ENCODE assay signal across 8 mouse cellular contexts in genomic region chr16:20761681-20762080, GRCm38 (mm10). TPM values are rescaled to one million over a fixed set of nuclear protein-coding genes. Genes with fewer than 3 reads are reported as not detected.
A peak's percentile ranks its signal among the peaks of the same experiment; 100 is the strongest.
DNase-seq lines count a peak whose midpoint lies in the region; ATAC-seq lines count a peak whose summit lies in the region.

No protein-coding gene starts in this region.

- 16% methylated on average over 3 of the region's 3 CpGs for whole genome bisulfite sequencing in hindbrain, embryonic 11.5 days
- WGBS in hindbrain, embryonic 12.5 days, result 13% methylated on average over 3 of the region's 3 CpGs

- no peak overlapping the region for H3K4me2 ChIP-seq in hindbrain, embryonic 11.5 days (replicated peaks; ENCODE audit: low read depth, low read length)
- H3K4me2 ChIP-seq in hindbrain, embryonic 12.5 days (replicated peaks), result no peak overlapping the region

- no peaks in the 10 kb centered on the region for H3K9me3 ChIP-seq in hindbrain, embryonic 11.5 days (ENCODE audit: control insufficient read depth, low read length)
- no peaks in the 10 kb centered on the region for H3K9me3 ChIP-seq in hindbrain, embryonic 12.5 days (replicated peaks)

- no peak for ATAC-seq in hindbrain, embryonic 11.5 days (ENCODE audit: low FRiP score)
- no peak for ATAC-seq in hindbrain, embryonic 12.5 days (ENCODE audit: low FRiP score)

- H3K27ac ChIP-seq in hindbrain, embryonic 11.5 days (ENCODE audit: low read depth, low read length), result no peak overlapping the region
- no peak overlapping the region for H3K27ac ChIP-seq in hindbrain, embryonic 12.5 days

- no peak overlapping the region for H3K4me3 ChIP-seq in hindbrain, embryonic 11.5 days (ENCODE audit: low read depth, low read length)
- no peak overlapping the region for H3K4me3 ChIP-seq in hindbrain, embryonic 12.5 days

- no peak overlapping the region for H3K9ac ChIP-seq in hindbrain, embryonic 11.5 days (ENCODE audit: low read depth, low read length)
- no peak overlapping the region for H3K9ac ChIP-seq in hindbrain, embryonic 12.5 days

- no peaks in the 10 kb centered on the region for H3K27me3 ChIP-seq in hindbrain, embryonic 11.5 days (ENCODE audit: control insufficient read depth, insufficient read depth, low read length)
- no peaks in the 10 kb centered on the region for H3K27me3 ChIP-seq in hindbrain, embryonic 12.5 days

- H3K4me1 ChIP-seq in hindbrain, embryonic 11.5 days (replicated peaks; ENCODE audit: control insufficient read depth, insufficient read depth, low read length), result no peaks in the 10 kb centered on the region
- H3K4me1 ChIP-seq in hindbrain, embryonic 12.5 days, result no peaks in the 10 kb centered on the region

- peak; percentile 60 for DNase-seq in hindbrain, embryonic 11.5 days (ENCODE audit: low spot score)
- DNase-seq in 3T3-L1 (ENCODE audit: low read depth, low spot score), result peak; percentile 75
- DNase-seq in Muller cell, postnatal 12 days (ENCODE audit: inconsistent ontology term), result peak; percentile 27
- DNase-seq in cerebellum, postnatal 36 days, result peak; percentile 71 to 76
- peak; percentile 56 for DNase-seq in kidney, postnatal 14 days
- DNase-seq in retina, embryonic 14.5 days (ENCODE audit: low spot score), result peak; percentile 75
- no peak for DNase-seq in frontal cortex, postnatal 14 days (ENCODE audit: low spot score in 2 of 2)

- H3K36me3 ChIP-seq in hindbrain, embryonic 11.5 days (ENCODE audit: control insufficient read depth, insufficient read depth, low read length), result no peaks in the 10 kb centered on the region
- no peaks in the 10 kb centered on the region for H3K36me3 ChIP-seq in hindbrain, embryonic 12.5 days

RNA-seq across cellular contexts. Expression of gene Thpo, which starts 27.4 kb away (rescaled TPM):
- polyA plus RNA-seq in hindbrain, embryonic 11.5 days (2014; fragmentation: Nextera tagmentation; extraction: Ambion mirVana), result 0.39 and 0.83 TPM in 2 replicates
- 0.96 and 0.98 TPM in 2 replicates for polyA plus RNA-seq in hindbrain, embryonic 12.5 days (2016; fragmentation: Nextera tagmentation; extraction: Ambion mirVana)

RNA-seq across cellular contexts. Expression of gene Chrd, which starts 28.8 kb away (rescaled TPM):
- 2.3 and 3.1 TPM in 2 replicates for polyA plus RNA-seq in hindbrain, embryonic 11.5 days (2014; fragmentation: Nextera tagmentation; extraction: Ambion mirVana)
- 6.0 and 6.4 TPM in 2 replicates for polyA plus RNA-seq in hindbrain, embryonic 12.5 days (2016; fragmentation: Nextera tagmentation; extraction: Ambion mirVana)

RNA-seq across cellular contexts. Expression of gene Clcn2, which starts 44.1 kb away (rescaled TPM):
- polyA plus RNA-seq in hindbrain, embryonic 11.5 days (2014; fragmentation: Nextera tagmentation; extraction: Ambion mirVana), result 20.7 and 22.0 TPM in 2 replicates
- polyA plus RNA-seq in hindbrain, embryonic 12.5 days (2016; fragmentation: Nextera tagmentation; extraction: Ambion mirVana), result 40.0 and 40.5 TPM in 2 replicates

RNA-seq across cellular contexts. Expression of gene Polr2h, which starts 44.2 kb away (rescaled TPM):
- polyA plus RNA-seq in hindbrain, embryonic 11.5 days (2014; fragmentation: Nextera tagmentation; extraction: Ambion mirVana), result 103 and 105 TPM in 2 replicates
- polyA plus RNA-seq in hindbrain, embryonic 12.5 days (2016; fragmentation: Nextera tagmentation; extraction: Ambion mirVana), result 68.6 and 80.7 TPM in 2 replicates

Comparison
In these comparisons a context has a peak if more than half of its experiments do, and no peak if none do; other contexts are left out.
1. DNase-seq: peak in hindbrain, embryonic 11.5 days (single experiment), 3T3-L1 (single experiment), Muller cell, postnatal 12 days (single experiment), cerebellum, postnatal 36 days (2 of 2), kidney, postnatal 14 days (single experiment) and retina, embryonic 14.5 days (single experiment); none in frontal cortex, postnatal 14 days (0 of 2).